Mouse (Mus musculus): ENCODE results near the gene Vasn. TPM values are rescaled to one million over a fixed set of nuclear protein-coding genes. Genes with fewer than 3 reads are reported as not detected.

The Vasn gene
- 3.0 and 3.6 TPM in 2 replicates for polyA plus RNA-seq (2015; fragmentation: Nextera tagmentation; extraction: Ambion mirVana)

- Histone ChIP-seq H3K9ac (replicated peaks) (peak within 1 kb of the TSS; percentile 50), H3K4me1 (peaks cover 43% of the 10 kb centered on the region), H3K4me2 (replicated peaks) (peak within 1 kb of the TSS; percentile 75), H3K9me3 (no peaks in the 10 kb centered on the region), H3K36me3 (no peaks in the 10 kb centered on the region), H3K4me3 (peak within 1 kb of the TSS; percentile 45), H3K27me3 (no peaks in the 10 kb centered on the region), H3K27ac (replicated peaks) (0 out of 2 replicates have a peak within 1 kb of the TSS, but pooled peaks have one; percentile 9)
- under 1% methylated on average over 21 of the region's 22 CpGs for WGBS
- ATAC-seq (replicated peaks) = peak; percentile 89
Measured at GRCm38 (mm10) chr16:4639831-4640237, at the start of gene Vasn, which contains the start of gene Dnaja3. Gene Vasn (plus strand): TSS chr16:4639941. Gene Dnaja3 (plus strand): TSS chr16:4639989.

DNA sequence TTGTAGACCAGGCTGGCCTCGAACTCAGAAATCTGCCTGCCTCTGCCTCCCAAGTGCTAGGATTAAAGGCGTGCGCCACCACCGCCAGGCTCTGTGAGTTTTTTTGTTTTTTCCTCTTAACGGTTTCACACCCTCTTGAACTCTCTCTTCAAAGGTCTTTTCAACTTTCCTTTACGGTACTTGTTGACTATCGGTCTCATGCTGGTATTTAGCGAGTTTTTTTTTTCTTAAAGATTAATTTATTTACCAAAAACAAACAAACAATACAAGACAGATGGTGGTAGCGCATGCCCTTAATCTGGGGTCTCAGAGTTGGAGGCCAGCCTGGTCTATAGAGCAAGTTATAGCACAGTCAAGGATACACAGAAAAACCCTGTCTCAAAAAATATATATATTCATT, 49.5 kb upstream of the Vasn start:
- 97% methylated on average over 9 of the region's 9 CpGs for WGBS
- no peaks in the 10 kb centered on the region for H3K9me3 ChIP-seq

DNA sequence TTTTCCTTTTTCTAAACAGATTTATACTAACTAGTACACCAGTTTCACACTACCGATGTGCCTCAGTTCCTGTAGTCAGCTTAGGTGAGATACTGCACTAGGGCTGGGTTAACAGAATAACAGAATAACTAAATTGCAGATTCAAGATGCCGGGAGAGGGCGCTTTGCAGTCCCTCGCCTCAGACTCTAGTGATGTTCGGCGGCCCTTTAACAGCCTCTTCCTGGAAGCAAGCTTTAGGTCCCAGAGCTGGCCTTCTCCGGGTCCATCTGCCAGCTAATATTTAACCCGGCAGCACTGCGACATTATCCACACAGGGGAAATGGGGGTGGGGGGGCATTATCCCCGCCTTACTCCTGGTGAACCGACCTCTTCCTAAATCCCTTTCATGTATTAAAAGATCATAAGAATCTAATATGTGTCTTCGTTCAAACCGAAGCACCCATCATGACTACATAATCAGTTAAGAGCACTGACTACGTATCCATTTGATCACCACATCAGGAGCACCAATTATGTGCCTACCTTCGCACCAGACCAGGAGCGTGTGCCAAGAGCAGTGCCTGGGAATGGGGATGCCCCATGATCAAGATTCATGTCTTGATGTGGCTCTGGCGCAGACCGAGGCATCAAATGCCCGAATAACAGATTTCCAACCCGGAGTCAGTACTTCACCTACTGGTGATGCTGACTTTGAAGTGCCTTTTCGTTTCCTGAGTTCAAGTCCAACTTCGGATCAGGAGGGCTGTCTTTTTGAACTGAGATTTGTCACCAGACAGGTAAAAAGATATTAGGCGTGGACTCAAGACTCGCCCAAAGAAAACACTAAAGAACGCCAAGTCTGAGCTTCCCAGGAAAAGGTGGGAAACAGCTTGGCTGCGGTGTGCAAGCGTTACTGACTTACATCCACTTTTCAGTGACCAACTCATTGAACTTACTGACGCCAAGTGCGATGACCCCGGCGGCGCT, 46.5 kb upstream of the Vasn start:
- Histone ChIP-seq H3K27ac (replicated peaks) (peak overlapping the region; percentile 89), H3K4me3 (peak overlapping the region; percentile 60), H3K36me3 (no peaks in the 10 kb centered on the region), H3K27me3 (no peaks in the 10 kb centered on the region), H3K4me2 (replicated peaks) (peak overlapping the region; percentile 63), H3K9me3 (no peaks in the 10 kb centered on the region), H3K9ac (replicated peaks) (peak overlapping the region; percentile 85), H3K4me1 (peaks cover 48% of the 10 kb centered on the region)
- ATAC-seq (replicated peaks) = no peak
- 11% methylated on average over 32 of the region's 32 CpGs for WGBS

More for the DNA sequence above, 49.5 kb upstream of the Vasn start:
- no peaks in the 10 kb centered on the region for H3K27me3 ChIP-seq
- H3K27ac ChIP-seq (replicated peaks) = no peak overlapping the region
- H3K4me3 ChIP-seq = no peak overlapping the region
- no peak overlapping the region for H3K4me2 ChIP-seq (replicated peaks)
- H3K4me1 ChIP-seq = peaks cover 34% of the 10 kb centered on the region
- no peak overlapping the region for H3K9ac ChIP-seq (replicated peaks)
- no peak for ATAC-seq (replicated peaks)
- H3K36me3 ChIP-seq = no peaks in the 10 kb centered on the region

DNA sequence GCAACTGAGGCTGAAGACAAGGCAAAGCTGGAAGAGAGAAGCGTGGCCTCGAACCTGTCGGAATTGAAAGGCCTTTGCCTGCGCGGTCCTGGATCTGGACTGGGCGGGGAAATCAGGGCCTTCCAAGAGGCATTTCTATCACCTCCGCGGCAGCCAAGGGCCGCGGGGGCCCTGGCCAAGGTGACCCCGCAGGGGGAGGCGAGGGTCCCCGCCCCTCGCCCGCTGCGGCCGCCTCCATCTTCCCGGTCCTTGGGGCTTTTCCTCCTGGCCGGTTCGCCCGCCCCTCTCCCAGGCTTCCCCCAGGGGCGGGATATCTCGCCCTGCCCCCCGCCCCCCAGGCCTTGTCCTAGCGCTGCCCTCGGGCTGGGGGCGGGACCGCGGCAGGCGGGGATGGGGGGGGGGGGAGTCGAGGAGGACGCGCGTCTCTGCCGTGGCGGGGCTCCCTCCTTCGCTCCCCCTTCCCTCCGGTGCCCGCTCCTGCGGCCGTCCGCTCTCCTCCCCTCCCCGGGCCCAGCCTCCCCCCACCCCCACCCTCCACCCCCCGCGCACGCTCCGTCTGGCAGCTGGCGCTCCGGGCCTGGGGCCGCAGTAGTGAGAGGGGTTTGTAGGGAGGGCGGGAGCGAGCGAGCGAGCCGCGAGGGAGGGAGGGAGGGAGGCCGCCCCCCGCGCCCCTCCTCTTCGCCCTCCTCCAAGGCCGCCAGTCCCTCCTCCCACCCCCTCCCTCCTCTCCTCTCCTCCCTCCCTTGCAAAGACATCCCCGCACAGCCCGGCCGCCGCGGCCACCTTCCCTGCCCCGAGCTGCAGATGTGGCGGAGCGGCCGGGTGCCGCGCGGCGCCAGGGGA, 45.5 kb upstream of the Vasn start, which contains the start of gene Glis2:
Gene Glis2 (plus strand): TSS at position 743 of the 843 bp plus-strand sequence.
- H3K4me3 ChIP-seq = peak within 1 kb of the TSS; percentile 60
- no peaks in the 10 kb centered on the region for H3K36me3 ChIP-seq
- H3K4me1 ChIP-seq = peaks cover 58% of the 10 kb centered on the region
- peak; percentile 82 for ATAC-seq (replicated peaks)
- H3K9ac ChIP-seq (replicated peaks) = peak within 1 kb of the TSS; percentile 85
- peak within 1 kb of the TSS; percentile 63 for H3K4me2 ChIP-seq (replicated peaks)
- under 1% methylated on average over 35 of the region's 74 CpGs for WGBS
- no peaks in the 10 kb centered on the region for H3K27me3 ChIP-seq
- H3K27ac ChIP-seq (replicated peaks) = peak within 1 kb of the TSS; percentile 89
- no peaks in the 10 kb centered on the region for H3K9me3 ChIP-seq

DNA sequence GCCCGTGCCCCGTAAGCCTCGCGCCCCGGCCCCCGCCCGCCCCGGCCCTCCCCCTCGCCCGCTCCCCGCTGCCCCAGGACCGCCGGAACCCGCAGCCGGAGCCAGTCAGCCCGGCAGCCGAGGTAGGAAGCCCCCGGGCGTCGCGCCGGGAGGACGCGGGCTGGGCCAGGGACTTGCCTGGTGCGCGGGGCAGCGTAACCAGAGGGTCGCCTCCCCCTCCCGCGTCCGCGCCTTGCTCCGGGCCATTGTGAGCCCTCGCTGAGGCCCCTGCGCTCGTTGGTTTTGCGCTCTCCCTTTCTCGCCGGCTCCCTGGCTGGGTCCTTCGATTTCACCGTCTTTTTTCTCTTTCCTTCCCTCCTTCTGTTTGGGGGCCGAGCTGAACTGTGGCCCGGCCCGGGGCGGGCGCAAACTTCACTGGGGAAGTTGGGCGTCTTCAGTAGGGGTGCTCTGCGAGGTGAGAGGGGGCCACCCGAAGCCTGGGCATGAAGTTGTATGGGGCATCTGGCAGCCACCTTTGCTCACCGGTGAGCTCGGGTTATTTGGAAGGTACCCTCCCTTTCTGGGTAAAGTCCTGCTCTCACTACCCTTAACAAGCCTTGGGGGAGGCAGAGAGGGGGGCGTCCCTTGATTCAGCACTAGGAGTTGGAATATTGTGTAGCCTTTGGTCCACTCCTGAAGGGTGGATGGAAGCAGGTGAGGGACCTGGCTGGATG, 44.8 kb upstream of the Vasn start:
- Histone ChIP-seq H3K36me3 (no peaks in the 10 kb centered on the region), H3K4me3 (peak overlapping the region; percentile 60), H3K9me3 (no peaks in the 10 kb centered on the region), H3K4me2 (replicated peaks) (peak overlapping the region; percentile 63), H3K27ac (replicated peaks) (peak overlapping the region; percentile 89), H3K9ac (replicated peaks) (peak overlapping the region; percentile 85), H3K4me1 (peaks cover 63% of the 10 kb centered on the region), H3K27me3 (no peaks in the 10 kb centered on the region)
- under 1% methylated on average over 19 of the region's 52 CpGs for WGBS
- ATAC-seq (replicated peaks) = peak; percentile 62

GRCm38 (mm10) chr16:4595527-4595963, 44.2 kb upstream of the Vasn start:
- H3K4me3 ChIP-seq = peak overlapping the region; percentile 60
- no peaks in the 10 kb centered on the region for H3K27me3 ChIP-seq
- no peaks in the 10 kb centered on the region for H3K9me3 ChIP-seq
- no peaks in the 10 kb centered on the region for H3K36me3 ChIP-seq
- peak overlapping the region; percentile 89 for H3K27ac ChIP-seq (replicated peaks)
- whole genome bisulfite sequencing = 2% methylated on average over 5 of the region's 5 CpGs
- peaks cover 63% of the 10 kb centered on the region for H3K4me1 ChIP-seq
- H3K4me2 ChIP-seq (replicated peaks) = peak overlapping the region; percentile 63
- ATAC-seq (replicated peaks) = peak; percentile 11; the same call in 1 of the 2 replicates
- H3K9ac ChIP-seq (replicated peaks) = peak overlapping the region; percentile 85

DNA sequence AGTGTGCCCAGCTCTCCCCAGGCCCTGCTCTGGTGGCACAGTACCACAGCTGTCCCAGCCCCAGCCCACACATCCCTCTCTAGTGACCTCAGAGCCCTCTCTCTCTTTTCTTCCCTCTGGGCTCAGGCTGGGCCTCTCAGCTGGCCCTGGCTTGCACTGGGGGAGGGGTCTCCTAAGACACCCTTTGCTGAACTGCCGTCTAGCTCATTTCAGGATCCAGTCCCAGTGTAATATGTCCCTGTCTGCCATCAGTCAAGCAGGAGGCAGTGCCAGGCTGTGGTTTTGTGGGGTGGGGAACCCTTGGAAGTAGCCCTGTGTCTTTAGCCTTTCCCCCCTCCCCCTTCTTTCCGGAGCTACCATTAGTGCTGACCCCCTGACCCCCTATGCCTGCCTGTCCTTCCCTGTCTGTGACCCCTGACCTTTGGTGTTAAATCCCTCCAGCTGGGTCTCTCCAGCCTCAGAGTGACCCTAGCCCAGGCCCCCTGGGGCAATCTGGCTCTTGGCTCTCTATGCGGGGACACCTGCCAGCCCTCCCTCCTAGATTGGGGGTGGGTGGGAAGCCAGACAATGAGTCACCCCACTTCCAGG, 43.5 kb upstream of the Vasn start:
- ATAC-seq (replicated peaks) = peak; percentile 9; the same call in 1 of the 2 replicates
- peak overlapping the region; percentile 63 for H3K4me2 ChIP-seq (replicated peaks)
- H3K27me3 ChIP-seq = no peaks in the 10 kb centered on the region
- no peaks in the 10 kb centered on the region for H3K9me3 ChIP-seq
- peak overlapping the region; percentile 60 for H3K4me3 ChIP-seq
- H3K27ac ChIP-seq (replicated peaks) = peak overlapping the region; percentile 89
- peak overlapping the region; percentile 85 for H3K9ac ChIP-seq (replicated peaks)
- peaks cover 63% of the 10 kb centered on the region for H3K4me1 ChIP-seq
- no peaks in the 10 kb centered on the region for H3K36me3 ChIP-seq
- 15% methylated on average over 3 of the region's 3 CpGs for WGBS

DNA sequence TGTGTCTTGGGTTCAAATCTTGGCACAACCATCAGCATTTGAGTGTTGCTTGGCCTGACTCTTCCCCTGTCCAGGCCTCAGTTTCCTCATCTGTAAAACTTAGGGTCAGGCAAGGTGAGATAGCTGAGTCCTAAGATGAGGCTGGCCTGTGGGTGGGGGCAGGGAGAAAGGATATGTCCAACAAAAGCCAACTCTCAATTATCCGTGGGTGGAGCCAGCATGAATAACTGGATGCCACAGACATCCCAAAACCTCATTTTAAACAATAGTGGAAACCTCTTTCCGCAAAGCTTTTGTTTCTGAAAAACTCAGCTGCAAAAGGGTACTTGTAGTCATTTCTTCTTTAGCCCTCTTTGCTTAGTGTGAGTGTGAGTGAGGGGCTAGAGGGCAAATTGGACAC, 42.9 kb upstream of the Vasn start:
- H3K27me3 ChIP-seq = no peaks in the 10 kb centered on the region
- H3K27ac ChIP-seq (replicated peaks) = peak overlapping the region; percentile 89; the same call in 1 of the 2 replicates
- 25% methylated on average over 2 of the region's 2 CpGs for WGBS
- ATAC-seq (replicated peaks) = no peak
- H3K36me3 ChIP-seq = no peaks in the 10 kb centered on the region
- H3K9ac ChIP-seq (replicated peaks) = no peak overlapping the region
- H3K4me3 ChIP-seq = peak overlapping the region; percentile 60; the same call in 1 of the 2 replicates
- H3K4me2 ChIP-seq (replicated peaks) = peak overlapping the region; percentile 63
- peaks cover 63% of the 10 kb centered on the region for H3K4me1 ChIP-seq
- no peaks in the 10 kb centered on the region for H3K9me3 ChIP-seq

- no peak overlapping the region; the same call in 1 of the 2 replicates for H3K27ac ChIP-seq (replicated peaks)
- no peak overlapping the region for H3K9ac ChIP-seq (replicated peaks)
- H3K4me2 ChIP-seq (replicated peaks) = peak overlapping the region; percentile 63
- WGBS = 63% methylated on average over 7 of the region's 7 CpGs
- H3K36me3 ChIP-seq = no peaks in the 10 kb centered on the region
- H3K4me1 ChIP-seq = peaks cover 66% of the 10 kb centered on the region
- no peak overlapping the region for H3K4me3 ChIP-seq
- no peaks in the 10 kb centered on the region for H3K9me3 ChIP-seq
- H3K27me3 ChIP-seq = no peaks in the 10 kb centered on the region
- no peak for ATAC-seq (replicated peaks)
Measured at GRCm38 (mm10) chr16:4597296-4597695, 42.4 kb upstream of the Vasn start.

- Histone ChIP-seq H3K4me3 (no peak overlapping the region), H3K4me1 (peaks cover 66% of the 10 kb centered on the region), H3K9me3 (no peaks in the 10 kb centered on the region), H3K27me3 (no peaks in the 10 kb centered on the region), H3K27ac (replicated peaks) (0 out of 2 replicates have a peak overlapping the region, but pooled peaks have one; percentile 11), H3K9ac (replicated peaks) (no peak overlapping the region), H3K36me3 (no peaks in the 10 kb centered on the region), H3K4me2 (replicated peaks) (no peak overlapping the region)
- 70% methylated on average over 5 of the region's 5 CpGs for WGBS
- no peak for ATAC-seq (replicated peaks)
Measured at GRCm38 (mm10) chr16:4598041-4598440, 41.7 kb upstream of the Vasn start.

All from forebrain, embryonic 15.5 days (tissue).